Mouse (Mus musculus): Measurements from ENCODE around the gene Ace3. TPM values are rescaled to one million over a fixed set of nuclear protein-coding genes. Genes with fewer than 3 reads are reported as not detected.

Gene Ace3
- polyA plus RNA-seq (2015; fragmentation: Illumina TruSeq; extraction: RNeasy Lipid Tissue Mini Kit (QIAGEN cat#74804); ENCODE audit: insufficient read depth, low read depth, low replicate concordance) = not detected

GRCm38 (mm10) chr11:105994375-105994774, at the start of gene Ace3:
Gene Ace3, plus strand, starts transcription at chr11:105994675.

GRCm38 (mm10) chr11:105952911-105953386, 41.5 kb upstream of the Ace3 start, which contains the start of gene Cyb561:
Gene Cyb561, minus strand, starts transcription at chr11:105953336.

GRCm38 (mm10) chr11:105967741-105968574, 26.5 kb upstream of the Ace3 start, which contains the start of gene Ace:
Gene Ace, plus strand, starts transcription at chr11:105967945.

GRCm38 (mm10) chr11:106007821-106008220, 13.3 kb downstream of the Ace3 start, which contains the start of gene Kcnh6:
Gene Kcnh6, plus strand, starts transcription at chr11:106008124.

GRCm38 (mm10) chr11:106036548-106037417, 42.3 kb downstream of the Ace3 start, which contains the start of gene Dcaf7:
Gene Dcaf7, plus strand, starts transcription at chr11:106036872.

Other genes with a start within 250 kb of the Ace3 start
- gene Cyb561, start 41.3 kb upstream of the Ace3 start, polyA plus RNA-seq (2015; fragmentation: Illumina TruSeq; extraction: RNeasy Lipid Tissue Mini Kit (QIAGEN cat#74804); ENCODE audit: insufficient read depth, low read depth, low replicate concordance) = 10.0 TPM
- 22.0 TPM for gene Ace, start 26.7 kb upstream of the Ace3 start, polyA plus RNA-seq (2015; fragmentation: Illumina TruSeq; extraction: RNeasy Lipid Tissue Mini Kit (QIAGEN cat#74804); ENCODE audit: insufficient read depth, low read depth, low replicate concordance)
- gene Kcnh6, start 13.4 kb downstream of the Ace3 start, polyA plus RNA-seq (2015; fragmentation: Illumina TruSeq; extraction: RNeasy Lipid Tissue Mini Kit (QIAGEN cat#74804); ENCODE audit: insufficient read depth, low read depth, low replicate concordance) = 1.8 TPM
- 8.3 TPM for gene Dcaf7, start 42.2 kb downstream of the Ace3 start, polyA plus RNA-seq (2015; fragmentation: Illumina TruSeq; extraction: RNeasy Lipid Tissue Mini Kit (QIAGEN cat#74804); ENCODE audit: insufficient read depth, low read depth, low replicate concordance)
- 2.0 TPM for gene Taco1, start 71.4 kb downstream of the Ace3 start, polyA plus RNA-seq (2015; fragmentation: Illumina TruSeq; extraction: RNeasy Lipid Tissue Mini Kit (QIAGEN cat#74804); ENCODE audit: insufficient read depth, low read depth, low replicate concordance)
- gene Map3k3, start 89.9 kb downstream of the Ace3 start, polyA plus RNA-seq (2015; fragmentation: Illumina TruSeq; extraction: RNeasy Lipid Tissue Mini Kit (QIAGEN cat#74804); ENCODE audit: insufficient read depth, low read depth, low replicate concordance) = 8.0 TPM
- not detected for gene Gm10840, start 166.2 kb downstream of the Ace3 start, polyA plus RNA-seq (2015; fragmentation: Illumina TruSeq; extraction: RNeasy Lipid Tissue Mini Kit (QIAGEN cat#74804); ENCODE audit: insufficient read depth, low read depth, low replicate concordance)
- 3.0 TPM for gene Limd2, start 166.2 kb downstream of the Ace3 start, polyA plus RNA-seq (2015; fragmentation: Illumina TruSeq; extraction: RNeasy Lipid Tissue Mini Kit (QIAGEN cat#74804); ENCODE audit: insufficient read depth, low read depth, low replicate concordance)
- gene Strada, start 207.5 kb downstream of the Ace3 start, polyA plus RNA-seq (2015; fragmentation: Illumina TruSeq; extraction: RNeasy Lipid Tissue Mini Kit (QIAGEN cat#74804); ENCODE audit: insufficient read depth, low read depth, low replicate concordance) = 2.8 TPM
- gene Ccdc47, start 221.7 kb downstream of the Ace3 start, polyA plus RNA-seq (2015; fragmentation: Illumina TruSeq; extraction: RNeasy Lipid Tissue Mini Kit (QIAGEN cat#74804); ENCODE audit: insufficient read depth, low read depth, low replicate concordance) = 12.5 TPM
- 9.1 TPM for gene Ddx42, start 222.3 kb downstream of the Ace3 start, polyA plus RNA-seq (2015; fragmentation: Illumina TruSeq; extraction: RNeasy Lipid Tissue Mini Kit (QIAGEN cat#74804); ENCODE audit: insufficient read depth, low read depth, low replicate concordance)

Data from pancreas, adult 10 weeks (tissue).